Mouse (Mus musculus): ENCODE measurements at regions not wholly inside any gene's neighbourhood (a gene's known extent, or its start where the extent isn't known, plus 50 kb on each side); places are given as distances from the start of the nearest gene placed in this dataset.

GRCm38 (mm10) chr2:172094159-172094558 is 50.9 kb upstream of the Cbln4 start:
- intact Hi-C loops (cut with DNase I) = no loop called here
- DNase-seq (ENCODE audit: low spot score in 2 of 2) = no peak

- intact Hi-C loops (cut with DNase I) = no loop called here
- DNase-seq (ENCODE audit: low spot score in 2 of 2) = peak; percentile 9 to 56
These were observed 60.8 kb upstream of the Cbln4 start for GRCm38 (mm10) chr2:172103881-172104655.

DNA sequence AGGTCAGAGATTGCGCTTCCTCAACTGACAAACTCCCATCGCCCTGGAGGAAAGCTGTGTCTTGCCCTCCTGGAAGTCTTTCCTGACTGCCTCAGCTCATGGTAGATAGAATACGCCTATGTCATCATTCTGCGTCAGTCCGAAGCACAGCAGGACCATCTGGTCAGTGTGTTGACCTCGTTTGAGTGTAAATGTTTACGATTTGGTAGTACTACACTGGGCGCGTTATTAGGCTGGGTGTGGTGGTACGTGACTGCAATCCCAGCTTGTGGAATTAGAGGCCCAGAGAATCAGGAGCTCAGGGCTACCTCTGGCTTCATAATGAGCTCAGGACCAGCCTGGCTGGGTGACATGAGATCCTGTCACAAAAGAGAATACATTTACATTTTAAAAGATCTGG is 62.0 kb upstream of the Cbln4 start:
- no peak for DNase-seq (ENCODE audit: low spot score in 2 of 2)
- intact Hi-C loops (cut with DNase I) = no loop called here

- DNase-seq (ENCODE audit: low spot score in 2 of 2) = no peak
- intact Hi-C loops (cut with DNase I) = no loop called here
These were observed 67.4 kb upstream of the Cbln4 start for GRCm38 (mm10) chr2:172110706-172111105.

DNA sequence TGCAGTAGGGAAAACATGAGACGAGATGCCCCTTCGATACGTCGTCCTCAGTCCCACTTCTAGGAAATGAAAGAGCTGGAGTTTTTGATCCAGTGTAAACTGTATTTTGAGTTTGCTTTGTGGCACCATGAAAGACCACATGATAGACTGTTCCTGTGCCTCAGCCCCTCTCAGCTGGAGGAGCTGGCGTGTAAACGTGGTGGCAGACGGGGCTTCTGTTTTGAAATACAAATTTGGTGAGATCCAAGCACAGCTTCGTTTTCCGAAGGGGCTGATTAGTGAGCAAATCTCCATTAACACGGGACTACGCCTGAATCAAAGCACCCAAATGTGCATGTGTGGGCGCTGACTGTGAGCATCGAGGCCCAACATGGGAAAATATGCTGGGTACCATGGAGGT is 70.4 kb upstream of the Cbln4 start:
- no peak for DNase-seq (ENCODE audit: low spot score in 2 of 2)
- intact Hi-C loops (cut with DNase I) = no loop called here

GRCm38 (mm10) chr2:172115604-172116206 is 72.4 kb upstream of the Cbln4 start:
- intact Hi-C loops (cut with DNase I) = no loop called here
- no peak for DNase-seq (ENCODE audit: low spot score in 2 of 2)

GRCm38 (mm10) chr2:172127517-172127916 is 84.3 kb upstream of the Cbln4 start:
- intact Hi-C loops (cut with DNase I) = no loop called here
- DNase-seq (ENCODE audit: low spot score in 2 of 2) = no peak

GRCm38 (mm10) chr2:172131232-172131631 is 88.0 kb upstream of the Cbln4 start:
- intact Hi-C loops (cut with DNase I) = no loop called here
- DNase-seq (ENCODE audit: low spot score in 2 of 2) = peak; percentile 25 to 41

DNA sequence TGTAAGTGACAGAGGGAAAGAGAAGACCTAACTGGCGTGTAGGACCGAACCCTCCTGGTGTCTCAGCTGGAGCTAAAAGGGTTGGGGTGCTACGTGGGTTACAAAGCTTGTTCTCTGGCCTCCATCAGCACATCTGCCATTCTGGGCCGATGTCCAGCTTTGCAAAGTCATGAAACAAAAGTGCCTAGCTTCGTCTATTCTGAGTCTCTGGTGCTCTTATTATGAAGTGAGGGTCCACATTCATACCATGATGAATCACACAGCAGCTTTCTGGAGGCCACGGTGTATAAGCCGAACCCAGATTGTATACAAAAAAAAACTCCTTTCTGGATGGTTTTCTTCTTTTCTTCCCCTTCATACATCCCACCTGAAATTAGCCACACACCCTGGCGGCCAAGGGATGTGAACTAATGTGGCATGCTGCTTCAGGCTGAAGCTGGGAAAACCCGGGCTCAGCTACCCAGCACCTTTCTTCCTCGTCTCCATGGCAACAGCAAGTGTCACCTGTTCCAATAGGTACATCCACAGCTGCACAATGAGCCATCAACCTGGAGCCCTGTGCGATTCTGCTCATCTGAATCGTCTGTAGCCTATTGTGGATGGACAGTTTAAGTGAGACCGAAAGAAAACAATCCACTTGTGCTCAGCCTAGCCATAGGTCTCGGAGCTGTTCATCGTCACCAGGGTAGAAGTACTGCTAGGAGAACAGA is 89.5 kb upstream of the Cbln4 start:
- intact Hi-C loops (cut with DNase I) = no loop called here
- peak; percentile 43 to 80 for DNase-seq (ENCODE audit: low spot score in 2 of 2)

GRCm38 (mm10) chr2:172140080-172140479 is 96.8 kb upstream of the Cbln4 start:
- intact Hi-C loops (cut with DNase I) = no loop called here
- DNase-seq (ENCODE audit: low spot score in 2 of 2) = peak; percentile 47 to 48

GRCm38 (mm10) chr2:172143269-172143668 is 100.0 kb upstream of the Cbln4 start:
- no peak for DNase-seq (ENCODE audit: low spot score in 2 of 2)
- intact Hi-C loops (cut with DNase I) = no loop called here

DNA sequence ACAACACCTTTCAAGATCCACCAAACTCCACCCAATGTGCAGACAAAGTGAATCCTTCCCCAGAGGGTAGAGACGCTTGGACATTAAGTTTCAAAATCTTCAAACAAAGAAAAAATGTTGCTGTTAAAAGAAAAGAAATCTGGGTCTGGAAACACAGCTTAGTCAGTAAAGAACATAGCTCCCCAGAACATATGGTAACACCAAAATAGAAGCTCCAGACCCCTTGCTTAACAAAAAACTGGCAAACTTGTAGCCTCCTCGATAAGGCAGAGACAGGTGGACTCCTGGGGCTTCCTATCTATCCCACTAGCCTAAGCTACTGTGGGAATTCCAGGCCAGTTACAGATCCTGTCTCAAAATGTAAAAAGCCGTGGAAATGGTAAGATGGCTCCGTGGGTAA is 99.6 kb upstream of the Mc3r start:
- DNase-seq (ENCODE audit: low spot score in 2 of 2) = no peak
- intact Hi-C loops (cut with DNase I) = no loop called here

DNA sequence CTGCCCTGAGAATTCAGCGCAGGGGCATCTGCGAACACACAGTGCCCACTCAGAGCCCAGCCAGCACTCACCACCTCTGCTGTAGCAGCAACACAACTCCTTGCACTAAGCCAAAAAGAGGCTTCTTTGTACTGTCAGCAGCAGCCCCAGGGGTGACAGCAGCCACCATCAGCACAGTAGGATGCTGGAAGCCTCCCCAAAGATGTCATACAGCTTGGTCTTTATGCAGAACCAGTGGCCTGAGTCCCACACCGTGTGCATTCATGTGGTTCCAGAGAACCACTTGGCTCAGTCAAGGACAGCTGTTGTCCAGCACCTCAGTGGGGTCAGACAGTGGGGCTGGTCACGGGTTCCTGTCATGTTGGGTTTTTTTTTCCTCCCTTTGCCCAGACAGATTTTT is 98.6 kb upstream of the Mc3r start:
- intact Hi-C loops (cut with DNase I) = no loop called here
- DNase-seq (ENCODE audit: low spot score in 2 of 2) = peak in 1 of 2 experiments; percentile 16

- no peak for DNase-seq (ENCODE audit: low spot score in 2 of 2)
- intact Hi-C loops (cut with DNase I) = no loop called here
These were observed 97.4 kb upstream of the Mc3r start for GRCm38 (mm10) chr2:172150898-172151297.

GRCm38 (mm10) chr2:172159909-172160308 is 88.4 kb upstream of the Mc3r start:
- intact Hi-C loops (cut with DNase I) = no loop called here
- peak; percentile 36 to 63 for DNase-seq (ENCODE audit: low spot score in 2 of 2)

- intact Hi-C loops (cut with DNase I) = no loop called here
- DNase-seq (ENCODE audit: low spot score in 2 of 2) = no peak
These were observed 70.9 kb upstream of the Mc3r start for GRCm38 (mm10) chr2:172177371-172177770.

GRCm38 (mm10) chr2:172179301-172179700 is 69.0 kb upstream of the Mc3r start:
- intact Hi-C loops (cut with DNase I) = no loop called here
- DNase-seq (ENCODE audit: low spot score in 2 of 2) = no peak

DNA sequence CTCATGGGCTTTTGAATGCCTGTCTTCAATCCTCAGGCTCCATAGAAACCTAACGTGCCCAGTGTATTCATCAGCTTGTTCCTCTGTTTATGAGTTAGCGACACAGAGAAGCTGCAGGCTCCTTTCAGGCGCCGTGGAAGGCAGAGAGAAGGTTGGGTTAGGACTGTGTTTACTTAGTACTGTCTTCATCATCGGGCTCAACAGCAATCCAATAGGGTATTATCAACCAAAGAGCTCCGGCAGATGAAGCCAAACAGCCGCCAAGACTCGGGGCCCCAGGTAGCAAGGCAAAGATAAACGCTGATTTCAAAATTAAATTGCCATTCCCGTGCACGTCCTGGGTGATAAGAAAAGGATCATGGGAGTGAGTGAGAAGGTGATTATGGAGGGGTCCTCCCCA is 50.5 kb upstream of the Mc3r start:
- no peak for DNase-seq (ENCODE audit: low spot score in 2 of 2)
- intact Hi-C loops (cut with DNase I) = no loop called here

Data from left cerebral cortex, postnatal 14 days (tissue).